Mouse (Mus musculus) liver, embryonic 14.5 days (tissue): ENCODE results near the gene Rabgap1l.

Source experiments
- CTCF ChIP-seq: IDR thresholded peaks from 2 replicates; pipeline ENCODE4 v1.5.1; 2016; ENCODE audit warnings: antibody characterized with exemption, low read depth, control low read depth
- EP300 ChIP-seq: IDR thresholded peaks from 2 replicates; pipeline ENCODE4 v1.6.1; 2016; ENCODE audit warnings: antibody characterized with exemption, low read depth

DNA sequence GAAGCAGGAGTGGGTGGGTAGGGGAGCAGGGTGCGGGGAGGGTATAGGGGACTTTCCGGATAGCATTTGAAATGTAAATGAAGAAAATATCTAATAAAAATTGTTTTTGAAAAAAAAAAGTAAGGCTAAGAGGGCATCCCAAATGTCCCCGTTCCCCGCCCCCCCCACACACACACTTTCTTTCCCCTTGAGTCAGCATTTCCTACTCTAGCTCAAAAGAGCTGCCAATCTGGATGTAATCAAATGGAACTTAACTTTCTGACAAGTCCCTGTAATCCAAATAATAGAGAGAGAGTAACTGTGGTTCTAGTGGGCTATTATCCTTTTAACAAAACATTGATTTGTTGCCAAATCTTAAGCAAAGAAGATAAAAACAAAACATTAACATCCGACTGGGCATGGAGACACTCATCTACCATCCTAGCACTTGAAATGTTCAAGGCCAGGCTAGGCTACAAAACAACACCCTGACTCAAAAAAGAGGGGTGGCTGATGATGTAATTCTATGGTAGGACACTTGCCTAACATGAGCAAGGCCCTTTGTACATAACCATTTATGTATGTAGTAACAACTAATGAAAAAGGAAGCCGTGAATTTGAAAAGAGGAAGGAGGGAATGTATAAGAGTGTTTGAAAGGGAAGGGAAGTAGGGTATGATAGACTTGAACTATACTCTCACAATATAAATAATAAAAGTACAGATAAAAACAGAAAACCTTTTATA is 439.1 kb downstream of the Rabgap1l start:
- TF ChIP-seq CTCF, result no peak
- TF ChIP-seq EP300, result no peak
